Mouse (Mus musculus) brain, embryonic 14.5 days (tissue): ENCODE measurements around the gene Acer3.

Source experiments
- CTCF ChIP-seq: fragments of 200-500 bp; IDR thresholded peaks from 2 replicates; pipeline ENCODE4 v1.5.1; 2012; ENCODE audit warnings: inconsistent platforms, mild to moderate bottlenecking, moderate library complexity, borderline replicate concordance; ENCODE audit not compliant: insufficient read depth, insufficient read length; ENCODE audit errors: extremely low read depth
- POLR2A ChIP-seq: fragments of 200-500 bp; IDR thresholded peaks from 2 replicates; pipeline ENCODE4 v1.6.1; 2012; ENCODE audit warnings: mild to moderate bottlenecking, inconsistent platforms, borderline replicate concordance; ENCODE audit not compliant: poor library complexity, insufficient read depth, insufficient read length, severe bottlenecking; ENCODE audit errors: extremely low read depth

GRCm38 (mm10) chr7:98176322-98177070, 144.5 kb downstream of the Acer3 start:
- TF ChIP-seq CTCF, result no peak
- no peak for TF ChIP-seq POLR2A
